22 mouse cellular contexts compared by ENCODE assay signal in genomic region chr7:105418106-105418505, GRCm38 (mm10). TPM values are rescaled to one million over a fixed set of nuclear protein-coding genes. Genes with fewer than 3 reads are reported as not detected.
"Had no signal": no experiment of that assay in that cellular context is flagged by ENCODE, and none has a peak within 500 bp of the region (broad histone marks: within the 10 kb centered on the region; RNA-seq: fewer than 3 reads in every experiment).

No protein-coding gene starts in this region.

- H3K4me3 ChIP-seq: kidney, embryonic 15.5 days; limb, embryonic 12.5 days; liver, embryonic 13.5 days; lung, embryonic 15.5 days; megakaryocyte, embryonic 14.5 days; midbrain, embryonic 12.5 days; stomach, embryonic 15.5 days had no signal

- H3K27ac ChIP-seq: kidney, embryonic 15.5 days; limb, embryonic 12.5 days; liver, embryonic 13.5 days; lung, embryonic 15.5 days; macrophage; midbrain, embryonic 12.5 days; stomach, embryonic 15.5 days had no signal

- H3K4me1 ChIP-seq: kidney, embryonic 15.5 days; limb, embryonic 12.5 days; liver, embryonic 13.5 days; lung, embryonic 15.5 days; megakaryocyte, embryonic 14.5 days; midbrain, embryonic 12.5 days; stomach, embryonic 15.5 days had no signal

- H3K9me3 ChIP-seq: kidney, embryonic 15.5 days; limb, embryonic 12.5 days; liver, embryonic 13.5 days; lung, embryonic 15.5 days; megakaryocyte, embryonic 14.5 days; midbrain, embryonic 12.5 days; stomach, embryonic 15.5 days had no signal

- H3K4me2 ChIP-seq: kidney, embryonic 15.5 days; limb, embryonic 12.5 days; liver, embryonic 13.5 days; lung, embryonic 15.5 days; midbrain, embryonic 12.5 days; stomach, embryonic 15.5 days had no signal

- ATAC-seq: liver, postnatal 0 days had no signal

- DNase-seq: kidney, adult 2 months; kidney, postnatal 14 days; liver; liver, embryonic 13.5 days; liver, postnatal 0 days; lung, postnatal 14 days; right cerebral cortex, postnatal 14 days; thymus, adult 2 months; thymus, postnatal 25 days had no signal

- H3K9ac ChIP-seq: kidney, embryonic 15.5 days; limb, embryonic 12.5 days; liver, embryonic 13.5 days; liver, postnatal 0 days; lung, embryonic 15.5 days; midbrain, embryonic 12.5 days; stomach, embryonic 15.5 days had no signal

- H3K36me3 ChIP-seq: kidney, embryonic 15.5 days; limb, embryonic 12.5 days; liver, embryonic 13.5 days; lung, embryonic 15.5 days; midbrain, embryonic 12.5 days; stomach, embryonic 15.5 days had no signal

- H3K27me3 ChIP-seq: kidney, embryonic 15.5 days; liver, embryonic 13.5 days; lung, embryonic 15.5 days; midbrain, embryonic 12.5 days; stomach, embryonic 15.5 days had no signal

RNA-seq across cellular contexts. Expression of gene Cckbr, which starts 7.4 kb away (rescaled TPM):
- polyA plus RNA-seq: limb, embryonic 12.5 days; liver, embryonic 13.5 days; liver, postnatal 0 days; macrophage; urinary bladder, adult 2 months had no signal

RNA-seq across cellular contexts. Expression of gene Cnga4, which starts 13.7 kb away (rescaled TPM):
- polyA plus RNA-seq: limb, embryonic 12.5 days; liver, embryonic 13.5 days; liver, postnatal 0 days; lung, embryonic 15.5 days; macrophage; neural tube, embryonic 14.5 days; spleen, adult 2 months; stomach, embryonic 15.5 days had no signal

RNA-seq across cellular contexts. Expression of gene Gm5901, which starts 43.3 kb away (rescaled TPM):
- total RNA-seq: layer of hippocampus, postnatal 10 days; left cerebral cortex, postnatal 36 days had no signal
- polyA plus RNA-seq: kidney, adult 2 months; kidney, embryonic 15.5 days; limb, embryonic 12.5 days; liver, embryonic 13.5 days; liver, postnatal 0 days; lung, embryonic 15.5 days; macrophage; midbrain, embryonic 12.5 days; neural tube, embryonic 14.5 days; spleen, adult 2 months; stomach, embryonic 15.5 days; urinary bladder, adult 2 months had no signal

RNA-seq across cellular contexts. Expression of gene Olfr692, which starts 50.1 kb away (rescaled TPM):
- total RNA-seq: layer of hippocampus, postnatal 10 days; left cerebral cortex, postnatal 36 days had no signal
- polyA plus RNA-seq: kidney, adult 2 months; kidney, embryonic 15.5 days; limb, embryonic 12.5 days; liver, embryonic 13.5 days; liver, postnatal 0 days; lung, embryonic 15.5 days; macrophage; midbrain, embryonic 12.5 days; neural tube, embryonic 14.5 days; spleen, adult 2 months; stomach, embryonic 15.5 days; testis, adult 2 months; thymus, adult 2 months; urinary bladder, adult 2 months had no signal
